Mouse (Mus musculus) midbrain, embryonic 15.5 days (tissue): ENCODE data around the gene Agtpbp1. TPM values are rescaled to one million over a fixed set of nuclear protein-coding genes. Genes with fewer than 3 reads are reported as not detected.
A peak's percentile ranks its signal among the peaks of the same experiment; 100 is the strongest.

Source experiments
- ATAC-seq: fragments of 200-750 bp; cut with Nextera tagmentation; replicated peaks from 2 replicates; pipeline ENCODE4 v1.8.0; 2017; ENCODE audit warnings: moderate TSS enrichment
- H3K27ac ChIP-seq: fragments of 300-500 bp; sonication (generic); 2 replicates; pipeline ENCODE4 v1.5.1; 2015; ENCODE audit warnings: mild to moderate bottlenecking, inconsistent platforms
- H3K27me3 ChIP-seq: fragments of 300-500 bp; sonication (generic); replicated peaks from 2 replicates; pipeline ENCODE4 v1.6.1; 2015; ENCODE audit warnings: inconsistent platforms
- H3K36me3 ChIP-seq: fragments of 300-500 bp; sonication (generic); replicated peaks from 2 replicates; pipeline ENCODE4 v1.6.1; 2015; ENCODE audit warnings: inconsistent platforms
- H3K4me1 ChIP-seq: fragments of 300-500 bp; sonication (generic); 2 replicates; pipeline ENCODE4 v1.6.1; 2015; ENCODE audit warnings: inconsistent platforms
- H3K4me2 ChIP-seq: fragments of 300-500 bp; sonication (generic); 2 replicates; pipeline ENCODE4 v1.6.1; 2015; ENCODE audit warnings: inconsistent platforms, mild to moderate bottlenecking, moderate library complexity
- H3K4me3 ChIP-seq: fragments of 300-500 bp; sonication (generic); 2 replicates; pipeline ENCODE4 v1.5.1; 2015; ENCODE audit warnings: mild to moderate bottlenecking, inconsistent platforms
- H3K9ac ChIP-seq: fragments of 300-500 bp; sonication (generic); 2 replicates; pipeline ENCODE4 v1.6.1; 2015; ENCODE audit warnings: mild to moderate bottlenecking, inconsistent platforms
- H3K9me3 ChIP-seq: fragments of 300-500 bp; sonication (generic); 2 replicates; pipeline ENCODE4 v1.6.1; 2016; ENCODE audit warnings: inconsistent platforms
- WGBS: fragments of 180-500 bp; shearing (Covaris S2); methylation state at CpG from one replicate; pipeline ENCODE4 v1.1.7; 2015; ENCODE audit warnings: mixed read lengths; 5-methylcytosine and 5-hydroxymethylcytosine counted together
- polyA plus RNA-seq: library from polyadenylated mRNA; unstranded; fragments of >200 nt; fragmentation: Nextera tagmentation; extraction: Ambion mirVana; gene quantifications from 2 replicates; pipeline ENCODE4 v1.2.1, GENCODE M21; 2015

Agtpbp1 gene
- polyA plus RNA-seq, 1 experiment from 2014 or later: 70.4 TPM

GRCm38 (mm10) chr13:59472222-59472621, 112.8 kb downstream of the Agtpbp1 start:
- Histone ChIP-seq H3K4me3 (no peak overlapping the region), H3K36me3 (peaks cover 10% of the 10 kb centered on the region; the same call in 1 of the 2 replicates), H3K4me2 (no peak overlapping the region), H3K9ac (no peak overlapping the region), H3K4me1 (peaks cover 6% of the 10 kb centered on the region; the same call in 1 of the 2 replicates), H3K9me3 (no peaks in the 10 kb centered on the region), H3K27ac (no peak overlapping the region), H3K27me3 (no peaks in the 10 kb centered on the region)
- ATAC-seq: no peak
- WGBS: 87% methylated on average over 5 of the region's 5 CpGs

GRCm38 (mm10) chr13:59469701-59470100, 115.3 kb downstream of the Agtpbp1 start:
- Histone ChIP-seq H3K27ac (no peak overlapping the region), H3K36me3 (no peaks in the 10 kb centered on the region), H3K4me2 (no peak overlapping the region), H3K4me3 (no peak overlapping the region), H3K4me1 (peaks cover 8% of the 10 kb centered on the region; the same call in 1 of the 2 replicates), H3K27me3 (no peaks in the 10 kb centered on the region), H3K9ac (no peak overlapping the region), H3K9me3 (no peaks in the 10 kb centered on the region)
- WGBS: 91% methylated on average over 5 of the region's 5 CpGs
- no peak for ATAC-seq

- WGBS: 80% methylated on average over 8 of the region's 8 CpGs
- no peak overlapping the region for H3K4me3 ChIP-seq
- peak overlapping the region; percentile 14; the same call in 1 of the 2 replicates for H3K27ac ChIP-seq
- no peak overlapping the region for H3K9ac ChIP-seq
- H3K4me1 ChIP-seq: peaks cover 8% of the 10 kb centered on the region; the same call in 1 of the 2 replicates
- no peak overlapping the region for H3K4me2 ChIP-seq
- no peaks in the 10 kb centered on the region for H3K27me3 ChIP-seq
- H3K36me3 ChIP-seq: 0 out of 2 replicates have a peak, but pooled peaks cover 2% of the 10 kb centered on the region
- ATAC-seq: no peak
- H3K9me3 ChIP-seq: no peaks in the 10 kb centered on the region
Measured at GRCm38 (mm10) chr13:59468181-59468802, 116.7 kb downstream of the Agtpbp1 start.

- WGBS: 59% methylated on average over 3 of the region's 3 CpGs
- Histone ChIP-seq H3K4me3 (no peak overlapping the region), H3K27me3 (no peaks in the 10 kb centered on the region), H3K9ac (no peak overlapping the region), H3K27ac (no peak overlapping the region), H3K9me3 (no peaks in the 10 kb centered on the region), H3K4me2 (no peak overlapping the region), H3K36me3 (0 out of 2 replicates have a peak, but pooled peaks cover 2% of the 10 kb centered on the region), H3K4me1 (peaks cover 8% of the 10 kb centered on the region; the same call in 1 of the 2 replicates)
- ATAC-seq: no peak
Measured at GRCm38 (mm10) chr13:59467591-59467990, 117.4 kb downstream of the Agtpbp1 start.

- H3K36me3 ChIP-seq: peaks cover 6% of the 10 kb centered on the region; the same call in 1 of the 2 replicates
- H3K4me3 ChIP-seq: no peak overlapping the region
- H3K9ac ChIP-seq: no peak overlapping the region
- no peak overlapping the region for H3K4me2 ChIP-seq
- ATAC-seq: no peak
- no peaks in the 10 kb centered on the region for H3K4me1 ChIP-seq
- WGBS: 91% methylated on average over 3 of the region's 3 CpGs
- H3K27ac ChIP-seq: no peak overlapping the region
- no peaks in the 10 kb centered on the region for H3K9me3 ChIP-seq
- H3K27me3 ChIP-seq: no peaks in the 10 kb centered on the region
Measured at GRCm38 (mm10) chr13:59460958-59461357, 124.1 kb downstream of the Agtpbp1 start.

GRCm38 (mm10) chr13:59456203-59456602, 128.8 kb downstream of the Agtpbp1 start:
- no peak overlapping the region for H3K27ac ChIP-seq
- peaks cover 7% of the 10 kb centered on the region; the same call in 1 of the 2 replicates for H3K4me1 ChIP-seq
- no peaks in the 10 kb centered on the region for H3K27me3 ChIP-seq
- H3K4me3 ChIP-seq: no peak overlapping the region
- 88% methylated on average over 1 of the region's 1 CpGs for WGBS
- ATAC-seq: no peak
- no peak overlapping the region for H3K4me2 ChIP-seq
- H3K9ac ChIP-seq: no peak overlapping the region
- H3K9me3 ChIP-seq: no peaks in the 10 kb centered on the region
- H3K36me3 ChIP-seq: peaks cover 3% of the 10 kb centered on the region; the same call in 1 of the 2 replicates

- Histone ChIP-seq H3K4me2 (no peak overlapping the region), H3K4me3 (no peak overlapping the region), H3K9ac (no peak overlapping the region), H3K4me1 (peaks cover 7% of the 10 kb centered on the region; the same call in 1 of the 2 replicates), H3K9me3 (no peaks in the 10 kb centered on the region), H3K27me3 (no peaks in the 10 kb centered on the region), H3K36me3 (no peaks in the 10 kb centered on the region), H3K27ac (no peak overlapping the region)
- no peak for ATAC-seq
- WGBS: 81% methylated on average over 11 of the region's 11 CpGs
Measured at GRCm38 (mm10) chr13:59454001-59454785, 130.8 kb downstream of the Agtpbp1 start.

- H3K4me2 ChIP-seq: no peak overlapping the region
- H3K27ac ChIP-seq: no peak overlapping the region
- H3K4me1 ChIP-seq: peaks cover 7% of the 10 kb centered on the region; the same call in 1 of the 2 replicates
- H3K9ac ChIP-seq: no peak overlapping the region
- H3K36me3 ChIP-seq: no peaks in the 10 kb centered on the region
- ATAC-seq: no peak
- H3K4me3 ChIP-seq: no peak overlapping the region
- H3K9me3 ChIP-seq: no peaks in the 10 kb centered on the region
- WGBS: 80% methylated on average over 6 of the region's 6 CpGs
- H3K27me3 ChIP-seq: no peaks in the 10 kb centered on the region
Measured at GRCm38 (mm10) chr13:59453582-59453981, 131.4 kb downstream of the Agtpbp1 start.

GRCm38 (mm10) chr13:59453045-59453444, 132.0 kb downstream of the Agtpbp1 start:
- no peaks in the 10 kb centered on the region for H3K27me3 ChIP-seq
- 69% methylated on average over 2 of the region's 2 CpGs for WGBS

GRCm38 (mm10) chr13:59450840-59451239, 134.2 kb downstream of the Agtpbp1 start:
- Histone ChIP-seq H3K9me3 (no peaks in the 10 kb centered on the region), H3K4me2 (no peak overlapping the region), H3K27me3 (no peaks in the 10 kb centered on the region), H3K9ac (no peak overlapping the region), H3K4me1 (peaks cover 7% of the 10 kb centered on the region; the same call in 1 of the 2 replicates), H3K27ac (no peak overlapping the region), H3K36me3 (no peaks in the 10 kb centered on the region), H3K4me3 (no peak overlapping the region)
- 89% methylated on average over 10 of the region's 10 CpGs for WGBS
- ATAC-seq: no peak

More at GRCm38 (mm10) chr13:59453045-59453444, 132.0 kb downstream of the Agtpbp1 start:
- H3K9me3 ChIP-seq: no peaks in the 10 kb centered on the region
- H3K4me1 ChIP-seq: peaks cover 7% of the 10 kb centered on the region; the same call in 1 of the 2 replicates
- no peak overlapping the region for H3K4me2 ChIP-seq
- H3K27ac ChIP-seq: no peak overlapping the region
- ATAC-seq: no peak
- no peak overlapping the region for H3K9ac ChIP-seq
- H3K4me3 ChIP-seq: no peak overlapping the region
- H3K36me3 ChIP-seq: no peaks in the 10 kb centered on the region

GRCm38 (mm10) chr13:59447130-59447529, 137.9 kb downstream of the Agtpbp1 start:
- 93% methylated on average over 7 of the region's 7 CpGs for WGBS
- H3K4me3 ChIP-seq: no peak overlapping the region
- no peak for ATAC-seq

GRCm38 (mm10) chr13:59445179-59445578, 139.8 kb downstream of the Agtpbp1 start:
- no peak for ATAC-seq
- Histone ChIP-seq H3K4me1 (no peaks in the 10 kb centered on the region), H3K36me3 (no peaks in the 10 kb centered on the region), H3K4me3 (no peak overlapping the region), H3K27ac (no peak overlapping the region), H3K4me2 (no peak overlapping the region), H3K9me3 (no peaks in the 10 kb centered on the region), H3K9ac (no peak overlapping the region), H3K27me3 (no peaks in the 10 kb centered on the region)
- 87% methylated on average over 5 of the region's 5 CpGs for WGBS

More at GRCm38 (mm10) chr13:59447130-59447529, 137.9 kb downstream of the Agtpbp1 start:
- Histone ChIP-seq H3K9ac (no peak overlapping the region), H3K36me3 (no peaks in the 10 kb centered on the region), H3K4me2 (no peak overlapping the region), H3K27me3 (no peaks in the 10 kb centered on the region), H3K27ac (no peak overlapping the region), H3K4me1 (no peaks in the 10 kb centered on the region), H3K9me3 (no peaks in the 10 kb centered on the region)
